9 mouse cellular contexts compared by ENCODE assay signal in genomic region chrX:142685676-142686075, GRCm38 (mm10). TPM values are rescaled to one million over a fixed set of nuclear protein-coding genes. Genes with fewer than 3 reads are reported as not detected.
DNase-seq lines count a peak whose midpoint lies in the region; ATAC-seq and TF ChIP-seq lines count a peak whose summit lies in the region.
"Had no signal": no experiment of that assay in that cellular context is flagged by ENCODE, and none has a peak within 500 bp of the region (broad histone marks: within the 10 kb centered on the region; RNA-seq: fewer than 3 reads in every experiment).

No protein-coding gene starts in this region.

- no peaks in the 10 kb centered on the region for H3K36me3 ChIP-seq in heart, embryonic 16.5 days (ENCODE audit: control insufficient read depth, insufficient read depth)
- no peaks in the 10 kb centered on the region for H3K36me3 ChIP-seq in lung, embryonic 14.5 days (ENCODE audit: insufficient read depth)
- no peaks in the 10 kb centered on the region for H3K36me3 ChIP-seq in neural tube, embryonic 12.5 days

- no peak overlapping the region for H3K9ac ChIP-seq in heart, embryonic 16.5 days (ENCODE audit: low read length)
- H3K9ac ChIP-seq in lung, embryonic 14.5 days = no peak overlapping the region
- H3K9ac ChIP-seq in neural tube, embryonic 12.5 days = no peak overlapping the region

- peak overlapping the region; percentile 67 for H3K4me3 ChIP-seq in heart, embryonic 16.5 days (ENCODE audit: low read length)
- H3K4me3 ChIP-seq in lung, embryonic 14.5 days (ENCODE audit: low read depth, low read length) = no peak overlapping the region; the same call in 1 of the 2 replicates
- H3K4me3 ChIP-seq in embryonic fibroblast, embryonic 13.5 days (ENCODE audit: insufficient read depth, low read length) = peak overlapping the region; percentile 24; the same call in 1 of the 2 replicates
- H3K4me3 ChIP-seq in neural tube, embryonic 12.5 days = no peak overlapping the region

- H3K9me3 ChIP-seq in heart, embryonic 16.5 days (replicated peaks; ENCODE audit: control insufficient read depth, low read length) = no peaks in the 10 kb centered on the region
- no peaks in the 10 kb centered on the region for H3K9me3 ChIP-seq in lung, embryonic 14.5 days (ENCODE audit: low read depth, low read length)
- H3K9me3 ChIP-seq in neural tube, embryonic 12.5 days = no peaks in the 10 kb centered on the region

- H3K4me1 ChIP-seq in heart, embryonic 16.5 days (ENCODE audit: control insufficient read depth, insufficient read depth, low read length) = peaks cover 36% of the 10 kb centered on the region
- no peaks in the 10 kb centered on the region; the same call in 1 of the 2 replicates for H3K4me1 ChIP-seq in lung, embryonic 14.5 days (ENCODE audit: insufficient read depth)
- peaks cover 4% of the 10 kb centered on the region for H3K4me1 ChIP-seq in embryonic fibroblast, embryonic 13.5 days (ENCODE audit: control insufficient read depth, insufficient read depth, low read length)
- H3K4me1 ChIP-seq in neural tube, embryonic 12.5 days = peaks cover 10% of the 10 kb centered on the region

- no peak for DNase-seq in heart, postnatal 14 days
- DNase-seq in lung, embryonic 14.5 days = peak; percentile 79
- no peak for DNase-seq in lung, postnatal 25 days (ENCODE audit: low spot score)
- DNase-seq in thymus, postnatal 4 days = no peak
- DNase-seq: adrenal gland, adult 2 months; cerebellum, adult 9-10 months had no signal

- WGBS in heart, embryonic 16.5 days = 32% methylated on average over 6 of the region's 6 CpGs
- 34% methylated on average over 6 of the region's 6 CpGs for WGBS in lung, embryonic 14.5 days
- 48% methylated on average over 6 of the region's 6 CpGs for WGBS in neural tube, embryonic 12.5 days

- H3K27ac ChIP-seq in heart, embryonic 16.5 days (ENCODE audit: low read length) = no peak overlapping the region
- peak overlapping the region; percentile 24; the same call in 1 of the 2 replicates for H3K27ac ChIP-seq in lung, embryonic 14.5 days (ENCODE audit: low read depth)
- peak overlapping the region; percentile 57 for H3K27ac ChIP-seq in embryonic fibroblast, embryonic 13.5 days (ENCODE audit: insufficient read depth, low read length)
- no peak overlapping the region for H3K27ac ChIP-seq in neural tube, embryonic 12.5 days

- ATAC-seq in heart, embryonic 16.5 days (replicated peaks; ENCODE audit: extremely low read depth, insufficient read depth, low FRiP score) = no peak
- ATAC-seq in lung, embryonic 14.5 days (ENCODE audit: insufficient read depth) = no peak
- no peak for ATAC-seq in neural tube, embryonic 12.5 days (ENCODE audit: low FRiP score, low read depth)

- H3K27me3 ChIP-seq in heart, embryonic 16.5 days (ENCODE audit: control insufficient read depth, insufficient read depth, low read length) = no peaks in the 10 kb centered on the region
- no peaks in the 10 kb centered on the region; the same call in 1 of the 2 replicates for H3K27me3 ChIP-seq in lung, embryonic 14.5 days (ENCODE audit: insufficient read depth, low read length)
- peaks cover 8% of the 10 kb centered on the region for H3K27me3 ChIP-seq in neural tube, embryonic 12.5 days (replicated peaks)

- intact Hi-C loops in heart, postnatal 14 days (cut with DNase I) = no loop called here

- H3K4me2 ChIP-seq in heart, embryonic 16.5 days (ENCODE audit: low read depth, low read length) = peak overlapping the region; percentile 79
- peak overlapping the region; percentile 77; the same call in 1 of the 2 replicates for H3K4me2 ChIP-seq in lung, embryonic 14.5 days
- H3K4me2 ChIP-seq in neural tube, embryonic 12.5 days (replicated peaks) = peak overlapping the region; percentile 60; the same call in 1 of the 2 replicates

- no peak for TF ChIP-seq POLR2A in embryonic fibroblast, embryonic 13.5 days (IDR thresholded peaks at IDR 0.05; ENCODE audit: low read depth, low read length)

- no peak for TF ChIP-seq CTCF in lung, embryonic 14.5 days (IDR thresholded peaks at IDR 0.05; ENCODE audit: low read depth)
- no peak for TF ChIP-seq CTCF in embryonic fibroblast, embryonic 13.5 days (IDR thresholded peaks at IDR 0.05; ENCODE audit: borderline replicate concordance, insufficient read depth, low read length)

RNA-seq across cellular contexts. Expression of gene Tmem164, which starts 4.5 kb away (rescaled TPM):
- polyA plus RNA-seq in heart, embryonic 16.5 days (2015; fragmentation: Nextera tagmentation; extraction: Ambion mirVana) = 58.1 and 63.8 TPM in 2 replicates
- total RNA-seq in heart, postnatal 14 days (2021) = 10 to 100 TPM; 31.0 to 54.4 TPM
- 36.8 and 42.0 TPM in 2 replicates for polyA plus RNA-seq in lung, embryonic 14.5 days (2014; fragmentation: Nextera tagmentation; extraction: Ambion mirVana)
- 47.0 and 68.6 TPM in 2 replicates for polyA plus RNA-seq in embryonic fibroblast, embryonic 13.5 days (2011; ENCODE audit: insufficient read length, low read depth, missing spikeins)
- 52.4 and 57.0 TPM in 2 replicates for polyA plus RNA-seq in neural tube, embryonic 12.5 days (2016; fragmentation: Nextera tagmentation; extraction: Ambion mirVana)

Comparison
In these comparisons a context has a peak if more than half of its experiments do, and no peak if none do; other contexts are left out.
1. H3K27ac ChIP-seq: peak in lung, embryonic 14.5 days (single experiment) and embryonic fibroblast, embryonic 13.5 days (single experiment); none in heart, embryonic 16.5 days (single experiment) and neural tube, embryonic 12.5 days (single experiment).
2. H3K4me3 ChIP-seq: peak in heart, embryonic 16.5 days (single experiment) and embryonic fibroblast, embryonic 13.5 days (single experiment); none in lung, embryonic 14.5 days (single experiment) and neural tube, embryonic 12.5 days (single experiment).
3. Peak in every context shown above with its lines, with median percentiles within 50 percentile points of each other: H3K4me2 ChIP-seq.